17 mouse cellular contexts compared by ENCODE assay signal in genomic region chr11:101946525-101946924, GRCm38 (mm10). TPM values are rescaled to one million over a fixed set of nuclear protein-coding genes. Genes with fewer than 3 reads are reported as not detected.
DNase-seq lines count a peak whose midpoint lies in the region; ATAC-seq and TF ChIP-seq lines count a peak whose summit lies in the region.
"Had no signal": no experiment of that assay in that cellular context is flagged by ENCODE, and none has a peak within 500 bp of the region (broad histone marks: within the 10 kb centered on the region; RNA-seq: fewer than 3 reads in every experiment).

No protein-coding gene starts in this region.

- peak; percentile 34 for TF ChIP-seq CTCF in midbrain, postnatal 0 days (IDR thresholded peaks at IDR 0.05)

- peaks cover 16% of the 10 kb centered on the region for H3K4me1 ChIP-seq in hindbrain, embryonic 10.5 days (replicated peaks)
- H3K4me1 ChIP-seq in hindbrain, embryonic 14.5 days (replicated peaks; ENCODE audit: control insufficient read depth, insufficient read depth, low read length): no peaks in the 10 kb centered on the region
- peaks cover 14% of the 10 kb centered on the region for H3K4me1 ChIP-seq in midbrain, embryonic 10.5 days
- peaks cover 2% of the 10 kb centered on the region; the same call in 1 of the 2 replicates for H3K4me1 ChIP-seq in midbrain, embryonic 11.5 days (ENCODE audit: control insufficient read depth, insufficient read depth, low read length)
- H3K4me1 ChIP-seq in midbrain, postnatal 0 days (ENCODE audit: insufficient read depth, low read length): no peaks in the 10 kb centered on the region
- H3K4me1 ChIP-seq: midbrain, embryonic 12.5 days had no signal

- WGBS in hindbrain, embryonic 10.5 days: 29% methylated on average over 5 of the region's 5 CpGs
- 31% methylated on average over 5 of the region's 5 CpGs for WGBS in hindbrain, embryonic 14.5 days
- WGBS in midbrain, embryonic 10.5 days: 28% methylated on average over 5 of the region's 5 CpGs
- WGBS in midbrain, embryonic 11.5 days: 19% methylated on average over 5 of the region's 5 CpGs
- 30% methylated on average over 5 of the region's 5 CpGs for WGBS in midbrain, postnatal 0 days

- no peak for ATAC-seq in hindbrain, embryonic 14.5 days (ENCODE audit: low FRiP score)
- no peak for ATAC-seq in midbrain, embryonic 11.5 days (ENCODE audit: low FRiP score)
- no peak for ATAC-seq in midbrain, postnatal 0 days (ENCODE audit: low FRiP score)

- H3K9me3 ChIP-seq in hindbrain, embryonic 10.5 days: peaks cover 2% of the 10 kb centered on the region; the same call in 1 of the 2 replicates
- no peaks in the 10 kb centered on the region for H3K9me3 ChIP-seq in hindbrain, embryonic 14.5 days (ENCODE audit: control insufficient read depth, low read length)
- H3K9me3 ChIP-seq in midbrain, embryonic 10.5 days (replicated peaks): no peaks in the 10 kb centered on the region
- no peaks in the 10 kb centered on the region for H3K9me3 ChIP-seq in midbrain, embryonic 11.5 days (ENCODE audit: control insufficient read depth, low read length)
- H3K9me3 ChIP-seq in midbrain, postnatal 0 days (ENCODE audit: low read length): no peaks in the 10 kb centered on the region
- H3K9me3 ChIP-seq: midbrain, embryonic 12.5 days had no signal

- H3K9ac ChIP-seq in hindbrain, embryonic 14.5 days: no peak overlapping the region
- H3K9ac ChIP-seq in midbrain, embryonic 11.5 days (ENCODE audit: low read length): no peak overlapping the region
- no peak overlapping the region for H3K9ac ChIP-seq in midbrain, postnatal 0 days (replicated peaks; ENCODE audit: low read length, poor library complexity, severe bottlenecking)
- H3K9ac ChIP-seq: midbrain, embryonic 12.5 days had no signal

- peaks cover 15% of the 10 kb centered on the region for H3K27me3 ChIP-seq in hindbrain, embryonic 10.5 days (ENCODE audit: insufficient read depth, poor library complexity, severe bottlenecking)
- no peaks in the 10 kb centered on the region for H3K27me3 ChIP-seq in hindbrain, embryonic 14.5 days (ENCODE audit: control insufficient read depth, insufficient read depth, low read length)
- H3K27me3 ChIP-seq in midbrain, embryonic 10.5 days (ENCODE audit: low read depth, poor library complexity, severe bottlenecking): peaks cover 33% of the 10 kb centered on the region
- H3K27me3 ChIP-seq in midbrain, embryonic 11.5 days (ENCODE audit: control insufficient read depth, insufficient read depth, low read length): no peaks in the 10 kb centered on the region
- H3K27me3 ChIP-seq in midbrain, postnatal 0 days (ENCODE audit: insufficient read depth, low read length): no peaks in the 10 kb centered on the region

- H3K4me2 ChIP-seq in hindbrain, embryonic 14.5 days (replicated peaks): no peak overlapping the region
- no peak overlapping the region for H3K4me2 ChIP-seq in midbrain, embryonic 11.5 days
- no peak overlapping the region for H3K4me2 ChIP-seq in midbrain, postnatal 0 days (ENCODE audit: low read depth, low read length, poor library complexity, severe bottlenecking)
- H3K4me2 ChIP-seq: midbrain, embryonic 12.5 days had no signal

- H3K27ac ChIP-seq in hindbrain, embryonic 10.5 days: peak overlapping the region; percentile 35; the same call in 1 of the 2 replicates
- no peak overlapping the region for H3K27ac ChIP-seq in hindbrain, embryonic 14.5 days
- 0 out of 2 replicates have a peak overlapping the region, but pooled peaks have one; percentile 42 for H3K27ac ChIP-seq in midbrain, embryonic 10.5 days (replicated peaks)
- no peak overlapping the region for H3K27ac ChIP-seq in midbrain, embryonic 11.5 days (ENCODE audit: low read depth, low read length)
- H3K27ac ChIP-seq in midbrain, postnatal 0 days (ENCODE audit: low read depth, low read length): no peak overlapping the region
- H3K27ac ChIP-seq: midbrain, embryonic 12.5 days had no signal

- no peaks in the 10 kb centered on the region for H3K36me3 ChIP-seq in hindbrain, embryonic 10.5 days
- H3K36me3 ChIP-seq in hindbrain, embryonic 14.5 days (replicated peaks; ENCODE audit: control insufficient read depth, insufficient read depth): no peaks in the 10 kb centered on the region
- H3K36me3 ChIP-seq in midbrain, embryonic 10.5 days: no peaks in the 10 kb centered on the region
- no peaks in the 10 kb centered on the region for H3K36me3 ChIP-seq in midbrain, embryonic 11.5 days (ENCODE audit: control insufficient read depth, insufficient read depth, low read length)
- H3K36me3 ChIP-seq in midbrain, postnatal 0 days (ENCODE audit: insufficient read depth, low read length): no peaks in the 10 kb centered on the region
- H3K36me3 ChIP-seq: midbrain, embryonic 12.5 days had no signal

- no peak overlapping the region for H3K4me3 ChIP-seq in hindbrain, embryonic 10.5 days
- H3K4me3 ChIP-seq in hindbrain, embryonic 14.5 days (replicated peaks; ENCODE audit: low read length): no peak overlapping the region
- H3K4me3 ChIP-seq in midbrain, embryonic 10.5 days: no peak overlapping the region
- H3K4me3 ChIP-seq in midbrain, embryonic 11.5 days (ENCODE audit: low read depth, low read length): no peak overlapping the region
- no peak overlapping the region for H3K4me3 ChIP-seq in midbrain, postnatal 0 days (ENCODE audit: low read depth, low read length)
- H3K4me3 ChIP-seq: midbrain, embryonic 12.5 days had no signal

- peak; percentile 50 for DNase-seq in hindbrain, embryonic 10.5 days (ENCODE audit: low spot score)
- DNase-seq in hindbrain, embryonic 14.5 days (ENCODE audit: low spot score): no peak
- DNase-seq in midbrain, embryonic 10.5 days (ENCODE audit: low spot score): peak; percentile 49
- no peak for DNase-seq in midbrain, embryonic 11.5 days (ENCODE audit: low spot score, missing footprints)
- peak; percentile 31 for DNase-seq in ZHBTc4 (ENCODE audit: low read depth, low spot score)
- DNase-seq in midbrain, postnatal 0 days (ENCODE audit: low spot score): peak; percentile 15
- DNase-seq in adrenal gland, adult 2 months: no peak
- DNase-seq in right cerebral cortex, postnatal 4 days: no peak
- DNase-seq: cerebellum, postnatal 14 days; gastrocnemius, postnatal 36 days; kidney, postnatal 36 days; lung, adult 18-20 months; thymus, postnatal 14 days had no signal

RNA-seq across cellular contexts. Expression of gene Sost, which starts 20.3 kb away (rescaled TPM):
- polyA plus RNA-seq in hindbrain, embryonic 10.5 days (2016; fragmentation: Nextera tagmentation; extraction: Ambion mirVana): 1.1 and 1.3 TPM in 2 replicates
- not detected in 2 replicates for polyA plus RNA-seq in hindbrain, embryonic 14.5 days (2014; fragmentation: Nextera tagmentation; extraction: Ambion mirVana)
- 0.25 and 0.26 TPM in 2 replicates for polyA plus RNA-seq in midbrain, embryonic 10.5 days (2016; fragmentation: Nextera tagmentation; extraction: Ambion mirVana)
- not detected in 2 replicates for polyA plus RNA-seq in midbrain, embryonic 11.5 days (2014; fragmentation: Nextera tagmentation; extraction: Ambion mirVana)
- total RNA-seq in midbrain, postnatal 0 days (2014; rRNA removed): 0.11 TPM in 1 of 2 replicates, not detected in the other
- polyA plus RNA-seq in midbrain, postnatal 0 days (2015; fragmentation: Nextera tagmentation; extraction: Ambion mirVana): 0.12 TPM in 1 of 2 replicates, not detected in the other
- not detected for total RNA-seq in adrenal gland, adult 2 months (2021)
- 0.39 and 0.41 TPM in 2 replicates for polyA plus RNA-seq in adrenal gland, adult 2 months (2012; rRNA removed)
- total RNA-seq: gastrocnemius, postnatal 36 days; left cerebral cortex, postnatal 10 days had no signal

RNA-seq across cellular contexts. Expression of gene Cfap97d1, which starts 37.6 kb away (rescaled TPM):
- not detected in 2 replicates for polyA plus RNA-seq in hindbrain, embryonic 10.5 days (2016; fragmentation: Nextera tagmentation; extraction: Ambion mirVana)
- polyA plus RNA-seq in hindbrain, embryonic 14.5 days (2014; fragmentation: Nextera tagmentation; extraction: Ambion mirVana): not detected in 2 replicates
- not detected in 2 replicates for polyA plus RNA-seq in midbrain, embryonic 10.5 days (2016; fragmentation: Nextera tagmentation; extraction: Ambion mirVana)
- polyA plus RNA-seq in midbrain, embryonic 11.5 days (2014; fragmentation: Nextera tagmentation; extraction: Ambion mirVana): not detected in 2 replicates
- total RNA-seq in midbrain, postnatal 0 days (2014; rRNA removed): not detected in 2 replicates
- not detected in 2 replicates for polyA plus RNA-seq in midbrain, postnatal 0 days (2015; fragmentation: Nextera tagmentation; extraction: Ambion mirVana)
- not detected for total RNA-seq in adrenal gland, adult 2 months (2021)
- not detected in 2 replicates for polyA plus RNA-seq in adrenal gland, adult 2 months (2012; rRNA removed)
- total RNA-seq: gastrocnemius, postnatal 36 days; heart, postnatal 25 days; left cerebral cortex, postnatal 10 days had no signal
- polyA plus RNA-seq: midbrain, embryonic 12.5 days; spleen, adult 2 months had no signal

RNA-seq across cellular contexts. Expression of gene Dusp3, which starts 40.3 kb away (rescaled TPM):
- polyA plus RNA-seq in hindbrain, embryonic 10.5 days (2016; fragmentation: Nextera tagmentation; extraction: Ambion mirVana): 11.6 and 12.4 TPM in 2 replicates
- polyA plus RNA-seq in hindbrain, embryonic 14.5 days (2014; fragmentation: Nextera tagmentation; extraction: Ambion mirVana): 24.0 and 24.7 TPM in 2 replicates
- 12.2 and 13.1 TPM in 2 replicates for polyA plus RNA-seq in midbrain, embryonic 10.5 days (2016; fragmentation: Nextera tagmentation; extraction: Ambion mirVana)
- polyA plus RNA-seq in midbrain, embryonic 11.5 days (2014; fragmentation: Nextera tagmentation; extraction: Ambion mirVana): 11.1 and 11.6 TPM in 2 replicates
- total RNA-seq in midbrain, postnatal 0 days (2014; rRNA removed): 36.3 and 54.3 TPM in 2 replicates
- 44.1 and 48.5 TPM in 2 replicates for polyA plus RNA-seq in midbrain, postnatal 0 days (2015; fragmentation: Nextera tagmentation; extraction: Ambion mirVana)
- 100 to 1,000 TPM in 1 of 2 experiments, 10 to 100 TPM in 1; 89.8 to 151 TPM for total RNA-seq in adrenal gland, adult 2 months (2021)
- polyA plus RNA-seq in adrenal gland, adult 2 months (2012; rRNA removed): 189 and 210 TPM in 2 replicates

RNA-seq across cellular contexts. Expression of gene Meox1, which starts 52.4 kb away (rescaled TPM):
- polyA plus RNA-seq in hindbrain, embryonic 10.5 days (2016; fragmentation: Nextera tagmentation; extraction: Ambion mirVana): 0.81 and 1.6 TPM in 2 replicates
- 0.63 and 0.90 TPM in 2 replicates for polyA plus RNA-seq in hindbrain, embryonic 14.5 days (2014; fragmentation: Nextera tagmentation; extraction: Ambion mirVana)
- polyA plus RNA-seq in midbrain, embryonic 10.5 days (2016; fragmentation: Nextera tagmentation; extraction: Ambion mirVana): 0.11 and 0.30 TPM in 2 replicates
- polyA plus RNA-seq in midbrain, embryonic 11.5 days (2014; fragmentation: Nextera tagmentation; extraction: Ambion mirVana): 0.29 TPM in 1 of 2 replicates, not detected in the other
- 0.66 and 1.0 TPM in 2 replicates for total RNA-seq in midbrain, postnatal 0 days (2014; rRNA removed)
- 0.83 and 1.2 TPM in 2 replicates for polyA plus RNA-seq in midbrain, postnatal 0 days (2015; fragmentation: Nextera tagmentation; extraction: Ambion mirVana)
- 1 to 10 TPM; 1.4 to 5.3 TPM for total RNA-seq in adrenal gland, adult 2 months (2021)
- polyA plus RNA-seq in adrenal gland, adult 2 months (2012; rRNA removed): 0.57 and 1.2 TPM in 2 replicates

Comparison
In these comparisons a context has a peak if more than half of its experiments do, and no peak if none do; other contexts are left out.
1. DNase-seq: peak in hindbrain, embryonic 10.5 days (single experiment), midbrain, embryonic 10.5 days (single experiment), ZHBTc4 (single experiment) and midbrain, postnatal 0 days (single experiment); none in hindbrain, embryonic 14.5 days (single experiment), midbrain, embryonic 11.5 days (single experiment), adrenal gland, adult 2 months (single experiment) and right cerebral cortex, postnatal 4 days (single experiment).
2. H3K27ac ChIP-seq: peak in hindbrain, embryonic 10.5 days (single experiment) and midbrain, embryonic 10.5 days (single experiment); none in hindbrain, embryonic 14.5 days (single experiment), midbrain, embryonic 11.5 days (single experiment) and midbrain, postnatal 0 days (single experiment).